Mouse (Mus musculus): ENCODE results near the gene Tubb5. TPM values are rescaled to one million over a fixed set of nuclear protein-coding genes. Genes with fewer than 3 reads are reported as not detected.

The Tubb5 gene
- polyA plus RNA-seq, 1 experiment from 2014 or later, result 1,543 TPM

Small RNA genes lying within 50 kb of the gene (microRNA-seq; reads per million reads assigned to microRNA genes)
- gene Gm28033, result 1.5 reads per million

Other genes starting within 250 kb of the Tubb5 start
- gene Sfta2, start 236.8 kb downstream of the Tubb5 start, polyA plus RNA-seq (2014; fragmentation: Nextera tagmentation; extraction: Ambion mirVana), result not detected in 2 replicates
- not detected in 2 replicates for gene Gm9573, start 211.7 kb downstream of the Tubb5 start, polyA plus RNA-seq (2014; fragmentation: Nextera tagmentation; extraction: Ambion mirVana)
- 0.14 TPM in 1 of 2 replicates, not detected in the other for gene Mucl3, start 194.6 kb downstream of the Tubb5 start, polyA plus RNA-seq (2014; fragmentation: Nextera tagmentation; extraction: Ambion mirVana)
- 9.8 and 10.5 TPM in 2 replicates for gene Vars2, start 170.7 kb downstream of the Tubb5 start, polyA plus RNA-seq (2014; fragmentation: Nextera tagmentation; extraction: Ambion mirVana)
- gene Gtf2h4, start 164.6 kb downstream of the Tubb5 start, polyA plus RNA-seq (2014; fragmentation: Nextera tagmentation; extraction: Ambion mirVana), result 39.3 TPM in 2 replicates
- 78.4 and 92.1 TPM in 2 replicates for gene Ddr1, start 133.7 kb downstream of the Tubb5 start, polyA plus RNA-seq (2014; fragmentation: Nextera tagmentation; extraction: Ambion mirVana)
- 2.5 and 4.0 TPM in 2 replicates for gene Ier3, start 16.6 kb downstream of the Tubb5 start, polyA plus RNA-seq (2014; fragmentation: Nextera tagmentation; extraction: Ambion mirVana)
- 46.9 and 47.4 TPM in 2 replicates for gene Flot1, start 15.1 kb downstream of the Tubb5 start, polyA plus RNA-seq (2014; fragmentation: Nextera tagmentation; extraction: Ambion mirVana)
- 19.4 and 21.5 TPM in 2 replicates for gene Mdc1, start 3.2 kb upstream of the Tubb5 start, polyA plus RNA-seq (2014; fragmentation: Nextera tagmentation; extraction: Ambion mirVana)
- 59.8 and 61.0 TPM in 2 replicates for gene Nrm, start 23.0 kb upstream of the Tubb5 start, polyA plus RNA-seq (2014; fragmentation: Nextera tagmentation; extraction: Ambion mirVana)
- 24.1 and 25.2 TPM in 2 replicates for gene Ppp1r18, start 27.3 kb upstream of the Tubb5 start, polyA plus RNA-seq (2014; fragmentation: Nextera tagmentation; extraction: Ambion mirVana)
- gene Dhx16, start 41.5 kb upstream of the Tubb5 start, polyA plus RNA-seq (2014; fragmentation: Nextera tagmentation; extraction: Ambion mirVana), result 39.0 and 43.6 TPM in 2 replicates
- 22.7 and 23.3 TPM in 2 replicates for gene 2310061I04Rik, start 59.1 kb upstream of the Tubb5 start, polyA plus RNA-seq (2014; fragmentation: Nextera tagmentation; extraction: Ambion mirVana)
- 158 and 168 TPM in 2 replicates for gene Atat1, start 71.8 kb upstream of the Tubb5 start, polyA plus RNA-seq (2014; fragmentation: Nextera tagmentation; extraction: Ambion mirVana)
- gene Mrps18b, start 78.1 kb upstream of the Tubb5 start, polyA plus RNA-seq (2014; fragmentation: Nextera tagmentation; extraction: Ambion mirVana), result 57.1 and 61.8 TPM in 2 replicates
- 44.3 TPM in 2 replicates for gene Ppp1r10, start 78.1 kb upstream of the Tubb5 start, polyA plus RNA-seq (2014; fragmentation: Nextera tagmentation; extraction: Ambion mirVana)
- gene Abcf1, start 131.5 kb upstream of the Tubb5 start, polyA plus RNA-seq (2014; fragmentation: Nextera tagmentation; extraction: Ambion mirVana), result 118 and 119 TPM in 2 replicates
- gene Gnl1, start 141.5 kb upstream of the Tubb5 start, polyA plus RNA-seq (2014; fragmentation: Nextera tagmentation; extraction: Ambion mirVana), result 26.0 and 30.6 TPM in 2 replicates
- 38.7 and 43.3 TPM in 2 replicates for gene Prr3, start 141.9 kb upstream of the Tubb5 start, polyA plus RNA-seq (2014; fragmentation: Nextera tagmentation; extraction: Ambion mirVana)
- gene H2-T24, start 182.3 kb upstream of the Tubb5 start, polyA plus RNA-seq (2014; fragmentation: Nextera tagmentation; extraction: Ambion mirVana), result 3.1 TPM in 2 replicates
- 3.2 and 3.3 TPM in 2 replicates for gene H2-T23, start 194.5 kb upstream of the Tubb5 start, polyA plus RNA-seq (2014; fragmentation: Nextera tagmentation; extraction: Ambion mirVana)
- gene H2-T22, start 204.4 kb upstream of the Tubb5 start, polyA plus RNA-seq (2014; fragmentation: Nextera tagmentation; extraction: Ambion mirVana), result 7.3 and 7.6 TPM in 2 replicates
- not detected in 2 replicates for gene Gm6034, start 204.7 kb upstream of the Tubb5 start, polyA plus RNA-seq (2014; fragmentation: Nextera tagmentation; extraction: Ambion mirVana)
- gene Gm11127, start 220.1 kb upstream of the Tubb5 start, polyA plus RNA-seq (2014; fragmentation: Nextera tagmentation; extraction: Ambion mirVana), result not detected in 2 replicates